Comparison of ENCODE assay signal across 8 mouse cellular contexts in genomic region chr13:23584331-23584730, GRCm38 (mm10). TPM values are rescaled to one million over a fixed set of nuclear protein-coding genes. Genes with fewer than 3 reads are reported as not detected.
DNase-seq lines count a peak whose midpoint lies in the region; ATAC-seq and TF ChIP-seq lines count a peak whose summit lies in the region.

No protein-coding gene starts in this region.

- no peak for TF ChIP-seq CTCF in bone marrow macrophage, adult 2 months (IDR thresholded peaks at IDR 0.05; ENCODE audit: low read depth, low read length)

- H3K4me1 ChIP-seq in kidney, embryonic 16.5 days (ENCODE audit: insufficient read depth, low read length), result peaks cover 35% of the 10 kb centered on the region
- H3K4me1 ChIP-seq in bone marrow macrophage, adult 2 months (ENCODE audit: control insufficient read depth, insufficient read depth, low read length), result peaks cover 27% of the 10 kb centered on the region
- H3K4me1 ChIP-seq in hindbrain, embryonic 13.5 days (replicated peaks), result peaks cover 32% of the 10 kb centered on the region
- H3K4me1 ChIP-seq in midbrain, embryonic 15.5 days, result peaks cover 42% of the 10 kb centered on the region

- TF ChIP-seq POLR2A in bone marrow macrophage, adult 2 months (IDR thresholded peaks at IDR 0.05; ENCODE audit: borderline replicate concordance, low read depth, low read length), result no peak

- no peaks in the 10 kb centered on the region for H3K27me3 ChIP-seq in kidney, embryonic 16.5 days (ENCODE audit: insufficient read depth, low read length)
- H3K27me3 ChIP-seq in hindbrain, embryonic 13.5 days, result no peaks in the 10 kb centered on the region
- no peaks in the 10 kb centered on the region for H3K27me3 ChIP-seq in midbrain, embryonic 15.5 days (replicated peaks)

- peak overlapping the region; percentile 88 for H3K9ac ChIP-seq in kidney, embryonic 16.5 days (replicated peaks; ENCODE audit: low read length)
- H3K9ac ChIP-seq in hindbrain, embryonic 13.5 days, result peak overlapping the region; percentile 80
- peak overlapping the region; percentile 65; the same call in 1 of the 2 replicates for H3K9ac ChIP-seq in midbrain, embryonic 15.5 days

- H3K4me3 ChIP-seq in kidney, embryonic 16.5 days (ENCODE audit: low read length), result peak overlapping the region; percentile 46
- H3K4me3 ChIP-seq in bone marrow macrophage, adult 2 months (ENCODE audit: insufficient read depth, low read length), result peak overlapping the region; percentile 38
- peak overlapping the region; percentile 47 for H3K4me3 ChIP-seq in hindbrain, embryonic 13.5 days
- H3K4me3 ChIP-seq in midbrain, embryonic 15.5 days, result peak overlapping the region; percentile 52; the same call in 1 of the 2 replicates

- H3K36me3 ChIP-seq in kidney, embryonic 16.5 days (ENCODE audit: insufficient read depth, low read length), result no peaks in the 10 kb centered on the region
- no peaks in the 10 kb centered on the region for H3K36me3 ChIP-seq in hindbrain, embryonic 13.5 days
- H3K36me3 ChIP-seq in midbrain, embryonic 15.5 days (replicated peaks), result no peaks in the 10 kb centered on the region

- H3K4me2 ChIP-seq in kidney, embryonic 16.5 days (replicated peaks; ENCODE audit: low read depth, low read length), result peak overlapping the region; percentile 83
- peak overlapping the region; percentile 82 for H3K4me2 ChIP-seq in hindbrain, embryonic 13.5 days
- peak overlapping the region; percentile 84 for H3K4me2 ChIP-seq in midbrain, embryonic 15.5 days

- peak overlapping the region; percentile 95 for H3K27ac ChIP-seq in kidney, embryonic 16.5 days (ENCODE audit: low read length)
- peak overlapping the region; percentile 90 for H3K27ac ChIP-seq in bone marrow macrophage, adult 2 months (ENCODE audit: insufficient read depth, low read depth, low read length)
- peak overlapping the region; percentile 95 for H3K27ac ChIP-seq in hindbrain, embryonic 13.5 days
- H3K27ac ChIP-seq in midbrain, embryonic 15.5 days, result peak overlapping the region; percentile 93

- no peak for DNase-seq in kidney, adult 9 months
- DNase-seq in ovary, postnatal 14 days (ENCODE audit: low spot score), result no peak
- DNase-seq in gastrocnemius, adult 18-20 months (ENCODE audit: low spot score), result no peak
- no peak for DNase-seq in cerebellum, adult 18-20 months

- no peak for ATAC-seq in kidney, embryonic 16.5 days (ENCODE audit: low FRiP score, low TSS enrichment)
- ATAC-seq in hindbrain, embryonic 13.5 days (ENCODE audit: low FRiP score), result no peak
- no peak for ATAC-seq in midbrain, embryonic 15.5 days (replicated peaks)

- no peaks in the 10 kb centered on the region for H3K9me3 ChIP-seq in kidney, embryonic 16.5 days (ENCODE audit: low read length)
- no peaks in the 10 kb centered on the region for H3K9me3 ChIP-seq in hindbrain, embryonic 13.5 days
- no peaks in the 10 kb centered on the region for H3K9me3 ChIP-seq in midbrain, embryonic 15.5 days

RNA-seq across cellular contexts. Expression of gene Hist1h4d, which starts 2.9 kb away (rescaled TPM):
- 102 TPM in 2 replicates for polyA plus RNA-seq in kidney, embryonic 16.5 days (2015; fragmentation: Nextera tagmentation; extraction: Ambion mirVana)
- polyA plus RNA-seq in bone marrow macrophage, adult 2 months (2012; ENCODE audit: insufficient read depth, insufficient read length, missing spikeins), result 1.6 and 2.5 TPM in 2 replicates
- 50.0 and 52.6 TPM in 2 replicates for polyA plus RNA-seq in hindbrain, embryonic 13.5 days (2015; fragmentation: Nextera tagmentation; extraction: Ambion mirVana)
- 34.2 and 34.9 TPM in 2 replicates for polyA plus RNA-seq in midbrain, embryonic 15.5 days (2015; fragmentation: Nextera tagmentation; extraction: Ambion mirVana)
- 10 to 100 TPM; 33.6 to 46.4 TPM for total RNA-seq in gastrocnemius, adult 18-20 months (2021)

RNA-seq across cellular contexts. Expression of gene Hist1h3d, which starts 8.8 kb away (rescaled TPM):
- polyA plus RNA-seq in kidney, embryonic 16.5 days (2015; fragmentation: Nextera tagmentation; extraction: Ambion mirVana), result 6.1 and 6.6 TPM in 2 replicates
- polyA plus RNA-seq in bone marrow macrophage, adult 2 months (2012; ENCODE audit: insufficient read depth, insufficient read length, missing spikeins), result 2.3 and 3.2 TPM in 2 replicates
- polyA plus RNA-seq in hindbrain, embryonic 13.5 days (2015; fragmentation: Nextera tagmentation; extraction: Ambion mirVana), result 1.6 and 2.7 TPM in 2 replicates
- polyA plus RNA-seq in midbrain, embryonic 15.5 days (2015; fragmentation: Nextera tagmentation; extraction: Ambion mirVana), result 0.82 and 1.2 TPM in 2 replicates
- 1 to 10 TPM; 3.2 to 3.7 TPM for total RNA-seq in gastrocnemius, adult 18-20 months (2021)

RNA-seq across cellular contexts. Expression of gene Hist1h2ad, which starts 10.2 kb away (rescaled TPM):
- polyA plus RNA-seq in kidney, embryonic 16.5 days (2015; fragmentation: Nextera tagmentation; extraction: Ambion mirVana), result 2.5 and 3.0 TPM in 2 replicates
- polyA plus RNA-seq in bone marrow macrophage, adult 2 months (2012; ENCODE audit: insufficient read depth, insufficient read length, missing spikeins), result not detected in 2 replicates
- 0.61 and 2.7 TPM in 2 replicates for polyA plus RNA-seq in hindbrain, embryonic 13.5 days (2015; fragmentation: Nextera tagmentation; extraction: Ambion mirVana)
- 1.6 TPM in 1 of 2 replicates, not detected in the other for polyA plus RNA-seq in midbrain, embryonic 15.5 days (2015; fragmentation: Nextera tagmentation; extraction: Ambion mirVana)
- total RNA-seq in gastrocnemius, adult 18-20 months (2021), result 1 to 10 TPM in 1 of 2 experiments, under 1 TPM in 1; 0.80 to 1.7 TPM

RNA-seq across cellular contexts. Expression of gene Hist1h2bf, which starts 10.3 kb away (rescaled TPM):
- polyA plus RNA-seq in kidney, embryonic 16.5 days (2015; fragmentation: Nextera tagmentation; extraction: Ambion mirVana), result 4.3 and 4.4 TPM in 2 replicates
- 3.8 and 7.9 TPM in 2 replicates for polyA plus RNA-seq in bone marrow macrophage, adult 2 months (2012; ENCODE audit: insufficient read depth, insufficient read length, missing spikeins)
- 1.2 and 3.0 TPM in 2 replicates for polyA plus RNA-seq in hindbrain, embryonic 13.5 days (2015; fragmentation: Nextera tagmentation; extraction: Ambion mirVana)
- polyA plus RNA-seq in midbrain, embryonic 15.5 days (2015; fragmentation: Nextera tagmentation; extraction: Ambion mirVana), result 1.3 and 1.5 TPM in 2 replicates
- 1 to 10 TPM; 1.3 to 5.3 TPM for total RNA-seq in gastrocnemius, adult 18-20 months (2021)

RNA-seq across cellular contexts. Expression of gene Hist1h2bg, which starts 13.1 kb away (rescaled TPM):
- polyA plus RNA-seq in kidney, embryonic 16.5 days (2015; fragmentation: Nextera tagmentation; extraction: Ambion mirVana), result 8.5 and 9.1 TPM in 2 replicates
- polyA plus RNA-seq in bone marrow macrophage, adult 2 months (2012; ENCODE audit: insufficient read depth, insufficient read length, missing spikeins), result 9.8 and 11.9 TPM in 2 replicates
- polyA plus RNA-seq in hindbrain, embryonic 13.5 days (2015; fragmentation: Nextera tagmentation; extraction: Ambion mirVana), result 2.8 TPM in 2 replicates
- 2.6 and 4.0 TPM in 2 replicates for polyA plus RNA-seq in midbrain, embryonic 15.5 days (2015; fragmentation: Nextera tagmentation; extraction: Ambion mirVana)
- total RNA-seq in gastrocnemius, adult 18-20 months (2021), result 1 to 10 TPM; 2.2 to 3.7 TPM

Comparison
In these comparisons a context has a peak if more than half of its experiments do, and no peak if none do; other contexts are left out.
1. RNA of gene Hist1h4d, which starts 2.9 kb away (polyA plus RNA-seq): 102 TPM in kidney, embryonic 16.5 days, 50.0 to 52.6 TPM in hindbrain, embryonic 13.5 days and 34.2 to 34.9 TPM in midbrain, embryonic 15.5 days; 1.6 to 2.5 TPM in bone marrow macrophage, adult 2 months; every median in the first group is over 10 times any median in the second.
2. Peak in every context shown above with its lines, with median percentiles within 50 percentile points of each other: H3K27ac ChIP-seq, H3K4me2 ChIP-seq, H3K4me3 ChIP-seq and H3K9ac ChIP-seq.